Mouse (Mus musculus) liver (tissue): ENCODE results near the gene Prrt1.

Source experiments
- DNase-seq: peaks from one replicate; pipeline ENCODE4 v3.0.0-alpha.2; 2020; ENCODE audit warnings: mixed read lengths

The Prrt1 gene

DNA sequence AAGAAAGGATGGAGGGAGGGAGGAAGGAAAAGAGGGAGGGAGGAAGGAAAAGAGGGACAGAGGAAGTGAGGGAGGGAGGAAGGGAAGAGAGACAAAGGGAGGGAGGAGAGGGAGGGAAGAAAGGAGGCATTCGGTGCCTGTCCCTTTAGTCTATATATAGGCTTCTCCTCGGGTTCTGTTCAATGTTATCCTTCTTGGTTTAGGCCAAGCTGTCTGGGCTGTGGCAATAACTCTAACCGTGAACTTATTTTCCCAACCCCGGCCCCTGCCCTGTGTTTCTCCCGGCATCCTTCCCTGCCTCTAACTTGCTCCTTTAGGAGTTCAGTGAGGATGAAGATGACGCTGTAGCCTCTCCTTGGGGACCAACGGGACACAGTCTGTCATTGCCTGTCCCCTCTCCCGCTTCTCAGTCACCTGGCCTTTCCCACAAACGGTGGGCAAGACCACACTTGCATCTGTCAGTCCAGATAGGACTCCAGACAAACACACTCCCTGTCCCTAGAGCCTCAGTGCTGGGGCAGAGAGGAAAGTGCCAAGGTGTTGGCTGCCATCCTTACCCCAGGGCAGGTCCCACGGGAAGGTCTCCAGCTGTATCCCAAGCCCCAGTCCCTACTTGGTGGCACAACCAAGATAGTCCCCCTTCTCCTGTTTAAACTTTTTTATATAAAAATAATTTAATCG, 45.3 kb downstream of the Prrt1 start:
- no peak for DNase-seq

DNA sequence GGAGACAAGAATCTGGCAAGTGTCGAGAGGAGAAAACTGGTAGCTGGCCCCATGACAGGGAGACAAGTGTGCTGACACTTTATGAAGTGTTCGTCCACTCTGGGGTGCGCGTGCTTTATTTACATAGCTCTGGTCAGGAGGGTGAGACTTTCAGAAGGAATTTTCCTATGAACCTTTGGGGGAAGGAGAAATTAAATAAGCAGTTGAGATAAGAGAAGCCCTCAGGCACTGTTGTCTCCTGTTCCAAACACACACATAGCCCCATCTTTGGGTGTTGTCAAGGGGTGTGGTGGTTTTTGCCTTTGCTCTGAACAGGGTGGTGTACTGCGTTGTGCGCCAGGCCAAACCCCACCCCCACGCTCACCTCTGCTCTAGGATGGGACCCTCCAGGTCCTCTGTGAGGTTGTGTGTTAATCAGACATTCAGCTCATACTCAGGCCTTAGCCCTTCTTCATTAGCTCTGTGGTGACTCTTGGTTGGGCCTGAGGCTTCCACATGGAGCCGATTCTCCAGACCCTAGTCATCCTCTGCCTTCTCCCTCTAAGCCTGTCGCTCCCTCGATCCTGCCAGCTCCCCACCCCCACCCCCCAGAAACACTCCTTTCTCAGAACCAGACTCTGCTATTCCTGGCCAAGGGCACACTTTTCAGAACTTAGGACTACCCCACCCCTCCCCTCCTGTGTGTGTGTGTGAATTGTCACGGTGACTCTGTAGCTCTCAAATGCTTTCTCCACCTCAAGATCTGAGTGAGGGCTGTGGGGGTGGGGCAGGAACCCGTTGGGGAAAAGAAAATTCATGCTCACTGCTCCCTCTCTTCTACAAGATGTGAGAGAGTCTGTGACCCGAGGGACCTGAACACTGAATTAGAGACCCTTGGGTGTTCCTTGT, 46.1 kb downstream of the Prrt1 start:
- DNase-seq, result no peak

- no peak for DNase-seq
These were observed 46.7 kb downstream of the Prrt1 start for GRCm38 (mm10) chr17:34676093-34676460.

- DNase-seq, result no peak
These were observed 47.3 kb downstream of the Prrt1 start for GRCm38 (mm10) chr17:34676671-34677070.

DNA sequence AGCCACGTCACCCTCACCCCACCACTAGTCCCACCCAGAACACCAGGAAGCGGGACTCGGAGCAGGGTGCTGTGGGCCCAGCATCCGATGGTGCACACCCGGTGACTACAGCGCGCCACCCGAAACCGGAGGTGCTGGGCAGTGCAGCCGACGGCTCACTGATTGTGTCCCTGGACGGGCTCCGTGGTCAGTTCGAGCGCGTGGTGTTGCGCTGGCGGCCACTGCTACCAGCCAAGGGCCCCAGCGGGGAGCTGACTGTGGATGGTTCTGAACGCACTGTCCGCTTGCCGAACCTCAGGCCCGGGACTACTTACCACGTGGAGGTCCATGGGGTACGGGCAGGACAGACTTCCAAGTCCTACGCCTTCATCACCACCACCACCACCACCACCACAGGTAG, 50.9 kb downstream of the Prrt1 start:
- DNase-seq, result no peak

GRCm38 (mm10) chr17:34680621-34681020, 51.3 kb downstream of the Prrt1 start:
- DNase-seq, result no peak

DNA sequence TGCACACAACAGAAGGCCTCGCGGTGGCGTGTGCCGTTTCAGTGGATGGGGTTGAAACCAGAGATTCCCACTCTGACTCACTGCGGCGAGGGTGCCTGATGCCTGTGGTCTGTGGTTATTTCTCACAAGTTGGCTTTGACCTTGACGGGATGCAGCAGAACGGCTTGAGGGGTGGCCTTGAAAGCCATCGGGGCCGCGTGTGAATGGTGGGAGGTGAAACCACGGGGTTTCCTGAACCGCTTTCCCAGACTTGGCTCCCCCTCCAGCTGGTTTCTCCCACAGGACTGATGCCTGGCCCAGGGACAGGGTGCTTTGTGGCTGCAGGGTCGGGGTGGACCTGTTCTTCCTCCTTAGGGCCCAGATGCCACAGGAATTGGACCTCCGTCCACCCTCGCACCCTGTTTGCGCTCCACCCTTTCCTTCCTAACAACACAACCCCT, 51.8 kb downstream of the Prrt1 start:
- DNase-seq, result no peak

DNA sequence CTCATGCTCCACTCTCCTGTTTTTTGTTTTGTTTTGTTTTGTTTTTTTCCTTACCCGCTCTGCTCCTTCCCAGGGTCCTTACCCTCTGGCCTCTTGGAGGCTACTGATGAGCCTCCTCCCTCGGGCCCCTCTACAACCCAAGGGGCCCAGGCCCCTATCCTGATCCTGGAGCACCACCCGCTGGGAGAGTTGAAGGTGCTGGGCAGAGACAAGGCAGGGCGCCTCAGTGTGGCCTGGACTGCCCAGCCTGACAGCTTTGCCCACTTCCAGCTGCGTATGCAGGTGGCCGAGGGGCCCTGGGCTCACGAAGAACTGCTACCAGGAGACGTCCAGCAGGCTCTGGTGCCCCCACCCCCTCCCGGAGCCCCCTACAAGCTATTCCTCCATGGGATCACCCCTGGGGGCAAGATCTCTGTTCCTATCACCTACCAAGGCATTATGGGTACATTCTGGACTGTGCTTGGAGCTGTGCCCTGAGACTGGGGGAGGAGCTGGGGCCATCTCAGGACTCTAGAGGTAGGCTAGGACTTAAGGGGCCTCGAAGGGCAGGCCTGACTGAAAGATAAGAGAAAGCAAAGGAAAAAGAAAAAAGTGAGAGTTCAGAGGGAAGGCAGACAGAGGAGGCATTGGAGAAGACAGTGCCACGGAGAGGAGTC, 52.7 kb downstream of the Prrt1 start:
- DNase-seq, result no peak
